Mouse (Mus musculus) midbrain, embryonic 14.5 days (tissue): ENCODE results near the gene Stam. TPM values are rescaled to one million over a fixed set of nuclear protein-coding genes. Genes with fewer than 3 reads are reported as not detected.
A peak's percentile ranks its signal among the peaks of the same experiment; 100 is the strongest.

Experiments
- ATAC-seq: fragments of 200-750 bp; cut with Nextera tagmentation; 2 replicates; pipeline ENCODE4 v1.8.0; 2017; ENCODE audit warnings: moderate number of reproducible peaks, moderate library complexity; ENCODE audit not compliant: low FRiP score, low TSS enrichment
- DNase-seq: peaks from one replicate; pipeline ENCODE4 v3.0.0-alpha.2; 2015
- H3K27ac ChIP-seq: fragments of 300-500 bp; sonication (generic); replicated peaks from 2 replicates; pipeline ENCODE4 v1.5.1; 2014; ENCODE audit warnings: mild to moderate bottlenecking, low read depth, low read length, moderate library complexity
- H3K27me3 ChIP-seq: fragments of 300-500 bp; sonication (generic); 2 replicates; pipeline ENCODE4 v1.6.1; 2014; ENCODE audit warnings: low read length, control low read depth, mixed read lengths; ENCODE audit not compliant: control insufficient read depth, insufficient read depth
- H3K36me3 ChIP-seq: fragments of 300-500 bp; sonication (generic); 2 replicates; pipeline ENCODE4 v1.6.1; 2014; ENCODE audit warnings: low read length, control low read depth; ENCODE audit not compliant: control insufficient read depth, insufficient read depth
- H3K4me1 ChIP-seq: fragments of 300-500 bp; sonication (generic); 2 replicates; pipeline ENCODE4 v1.6.1; 2014; ENCODE audit warnings: mild to moderate bottlenecking, antibody characterized with exemption, low read length, control low read depth; ENCODE audit not compliant: control insufficient read depth, insufficient read depth
- H3K4me2 ChIP-seq: fragments of 300-500 bp; sonication (generic); 2 replicates; pipeline ENCODE4 v1.6.1; 2014; ENCODE audit warnings: mild to moderate bottlenecking, low read length, moderate library complexity
- H3K4me3 ChIP-seq: fragments of 300-500 bp; sonication (generic); replicated peaks from 2 replicates; pipeline ENCODE4 v1.5.1; 2014; ENCODE audit warnings: low read depth, low read length
- H3K9ac ChIP-seq: fragments of 300-500 bp; sonication (generic); replicated peaks from 2 replicates; pipeline ENCODE4 v1.6.1; 2014; ENCODE audit warnings: mild to moderate bottlenecking, low read length, moderate library complexity
- H3K9me3 ChIP-seq: fragments of 300-500 bp; sonication (generic); 2 replicates; pipeline ENCODE4 v1.6.1; 2016; ENCODE audit warnings: low read length, control low read depth, mixed read lengths; ENCODE audit not compliant: control insufficient read depth
- WGBS: fragments of 180-500 bp; shearing (Covaris S2); extraction: QIAGEN DNeasy Blood & Tissue Kit; methylation state at CpG from one replicate; pipeline ENCODE4 v1.1.7; 2014; 5-methylcytosine and 5-hydroxymethylcytosine counted together
- polyA plus RNA-seq: library from polyadenylated mRNA; unstranded; fragments of >200 nt; fragmentation: Nextera tagmentation; extraction: Ambion mirVana; gene quantifications from 2 replicates; pipeline ENCODE4 v1.2.1, GENCODE M21; 2014

Gene Stam
- polyA plus RNA-seq, 1 experiment from 2014 or later = 141 TPM

- WGBS = 4% methylated on average over 6 of the region's 6 CpGs
- Histone ChIP-seq H3K4me1 (peaks cover 3% of the 10 kb centered on the region; the same call in 1 of the 2 replicates), H3K36me3 (no peaks in the 10 kb centered on the region), H3K27me3 (peaks cover 3% of the 10 kb centered on the region; the same call in 1 of the 2 replicates), H3K9ac (peak overlapping the region; percentile 80), H3K4me2 (peak overlapping the region; percentile 75), H3K9me3 (no peaks in the 10 kb centered on the region), H3K27ac (peak overlapping the region; percentile 95), H3K4me3 (peak overlapping the region; percentile 66)
- DNase-seq (no peak), ATAC-seq (0 out of 2 replicates have a peak, but pooled peaks have one; percentile 12)
These were observed 19.2 kb upstream of the Stam start for GRCm38 (mm10) chr2:14054716-14055115.

DNA sequence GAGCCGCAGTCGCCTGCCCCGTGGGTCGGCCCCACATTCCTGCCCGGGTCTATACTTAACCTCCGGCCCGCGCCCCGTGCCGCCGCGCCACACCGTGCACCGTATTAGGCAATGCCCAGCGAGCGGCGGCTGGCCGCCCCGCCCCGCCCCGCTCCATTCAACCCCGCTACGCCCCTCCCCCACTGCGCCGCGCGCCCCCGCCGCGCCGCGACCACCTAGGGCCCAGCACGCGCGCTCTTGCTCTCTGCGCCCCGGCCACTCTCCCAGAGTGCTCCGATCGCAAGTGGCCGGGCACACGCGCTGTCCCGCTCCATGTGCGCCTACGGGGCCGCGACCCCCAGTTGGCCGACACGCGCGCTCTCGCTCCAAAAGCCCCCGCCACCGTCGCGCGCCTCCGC is 18.7 kb upstream of the Stam start:
- Histone ChIP-seq H3K27me3 (peaks cover 3% of the 10 kb centered on the region; the same call in 1 of the 2 replicates), H3K9me3 (no peaks in the 10 kb centered on the region), H3K4me1 (peaks cover 3% of the 10 kb centered on the region; the same call in 1 of the 2 replicates), H3K27ac (peak overlapping the region; percentile 95), H3K9ac (peak overlapping the region; percentile 80), H3K36me3 (no peaks in the 10 kb centered on the region), H3K4me2 (peak overlapping the region; percentile 75), H3K4me3 (peak overlapping the region; percentile 66)
- WGBS = 1% methylated on average over 58 of the region's 58 CpGs
- no peak for DNase-seq
- ATAC-seq = peak; percentile 91

GRCm38 (mm10) chr2:14055566-14056331 is 18.1 kb upstream of the Stam start, which contains the start of gene Hacd1:
Gene Hacd1, minus strand, starts transcription at chr2:14056135.
- under 1% methylated on average over 90 of the region's 101 CpGs for WGBS
- no peaks in the 10 kb centered on the region for H3K36me3 ChIP-seq
- H3K27ac ChIP-seq = peak within 1 kb of the TSS; percentile 95
- H3K9ac ChIP-seq = peak within 1 kb of the TSS; percentile 80
- H3K27me3 ChIP-seq = peaks cover 3% of the 10 kb centered on the region; the same call in 1 of the 2 replicates
- ATAC-seq (peak; percentile 89), DNase-seq (peak; percentile 97)
- peak within 1 kb of the TSS; percentile 66 for H3K4me3 ChIP-seq
- H3K4me2 ChIP-seq = peak within 1 kb of the TSS; percentile 75
- no peaks in the 10 kb centered on the region for H3K9me3 ChIP-seq
- H3K4me1 ChIP-seq = peaks cover 3% of the 10 kb centered on the region; the same call in 1 of the 2 replicates

DNA sequence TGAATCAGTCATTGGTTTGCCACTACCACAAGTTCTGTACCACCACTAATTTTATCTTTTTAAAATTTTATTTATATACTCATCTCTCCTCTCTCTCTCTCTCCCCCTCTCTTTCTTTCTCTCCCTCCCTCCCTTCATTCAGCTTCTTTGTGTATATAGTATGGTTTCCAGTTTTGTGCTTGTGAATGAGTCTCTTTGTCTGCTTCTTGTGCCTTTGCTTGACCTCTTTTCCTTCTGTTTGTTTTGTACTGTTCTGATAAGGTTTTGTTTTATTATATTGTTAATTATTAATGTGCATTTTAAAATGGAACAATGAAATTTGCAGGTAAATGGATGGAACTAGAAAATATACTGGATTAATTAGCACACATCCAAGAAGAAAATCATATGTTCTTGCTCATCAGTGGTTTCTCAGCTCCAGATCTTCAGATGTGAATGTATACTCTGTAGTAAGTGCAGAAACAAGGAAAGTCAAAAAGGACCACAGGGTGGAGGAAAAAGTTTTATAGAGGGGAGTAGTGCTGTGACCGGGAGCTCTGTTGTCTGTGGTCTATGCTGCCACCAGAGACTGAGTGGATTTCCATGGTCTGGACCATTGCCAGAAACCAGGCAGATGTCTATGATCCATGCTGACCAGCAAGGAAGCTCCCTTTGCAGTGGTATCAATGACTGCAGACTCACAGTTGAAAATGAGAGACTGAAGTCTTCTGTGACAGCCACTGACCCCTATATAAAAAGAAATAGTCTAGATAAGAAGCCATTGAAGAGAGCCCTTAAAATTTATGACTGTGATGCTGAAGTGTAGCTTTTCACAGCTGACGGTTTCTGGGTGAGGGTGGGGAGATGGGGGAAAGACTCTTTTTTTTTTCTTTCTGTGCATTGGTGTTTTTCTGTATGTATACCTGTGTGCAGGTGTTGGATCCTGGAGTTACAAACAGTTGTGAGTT is 7.9 kb upstream of the Stam start:
- 89% methylated on average over 2 of the region's 2 CpGs for WGBS
- no peaks in the 10 kb centered on the region for H3K27me3 ChIP-seq
- no peak overlapping the region for H3K4me2 ChIP-seq
- H3K9me3 ChIP-seq = no peaks in the 10 kb centered on the region
- H3K9ac ChIP-seq = no peak overlapping the region
- ATAC-seq (no peak), DNase-seq (no peak)
- no peaks in the 10 kb centered on the region for H3K36me3 ChIP-seq
- no peak overlapping the region for H3K27ac ChIP-seq
- H3K4me1 ChIP-seq = no peaks in the 10 kb centered on the region
- H3K4me3 ChIP-seq = no peak overlapping the region

DNA sequence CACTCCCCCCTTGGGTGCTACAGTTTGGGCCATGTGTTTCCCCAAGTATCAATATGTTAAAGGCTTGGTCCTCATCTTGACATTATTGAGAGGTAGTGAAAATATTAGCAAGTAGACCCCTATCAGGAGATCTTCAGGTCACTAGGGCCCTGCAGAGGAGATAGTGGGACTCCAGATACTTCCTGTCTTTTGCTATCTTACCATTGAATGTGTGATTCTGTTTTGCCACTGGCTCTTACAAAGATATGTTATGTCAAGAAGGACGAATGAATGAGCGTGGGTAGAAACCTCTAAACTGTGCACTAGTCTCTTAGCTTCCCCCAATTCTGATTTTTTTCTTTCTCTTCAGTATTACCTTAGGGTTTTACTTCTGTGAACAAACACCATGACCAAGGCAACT is 4.9 kb upstream of the Stam start:
- WGBS = 93% methylated on average over 2 of the region's 2 CpGs
- no peaks in the 10 kb centered on the region for H3K36me3 ChIP-seq
- no peak overlapping the region for H3K9ac ChIP-seq
- ATAC-seq = no peak
- no peaks in the 10 kb centered on the region for H3K9me3 ChIP-seq
- DNase-seq = no peak
- H3K4me2 ChIP-seq = no peak overlapping the region
- no peaks in the 10 kb centered on the region for H3K27me3 ChIP-seq
- H3K4me1 ChIP-seq = 0 out of 2 replicates have a peak, but pooled peaks cover 3% of the 10 kb centered on the region
- H3K27ac ChIP-seq = no peak overlapping the region
- no peak overlapping the region for H3K4me3 ChIP-seq

DNA sequence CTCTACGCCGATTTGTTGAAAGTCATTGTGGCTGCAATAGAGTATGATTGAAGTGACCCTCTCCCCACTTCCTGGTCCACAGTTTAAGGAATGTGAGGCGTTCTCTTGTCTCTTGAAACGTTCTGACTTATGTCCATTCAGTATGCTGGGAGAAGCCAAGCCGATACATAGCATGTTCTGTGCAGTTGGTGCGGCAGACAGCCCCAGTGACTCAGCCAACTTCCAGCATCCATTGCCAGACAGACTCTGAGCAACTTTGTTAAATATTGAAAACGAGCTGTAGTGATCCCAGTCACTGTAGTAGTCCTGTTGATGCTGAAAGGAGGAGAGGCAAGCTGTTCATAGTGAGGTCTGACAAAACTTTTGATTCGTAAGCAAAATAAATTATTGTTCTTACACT is 3.4 kb upstream of the Stam start:
- DNase-seq (no peak), ATAC-seq (no peak)
- Histone ChIP-seq H3K4me2 (no peak overlapping the region), H3K4me3 (no peak overlapping the region), H3K9ac (no peak overlapping the region), H3K4me1 (peaks cover 9% of the 10 kb centered on the region), H3K27me3 (no peaks in the 10 kb centered on the region), H3K9me3 (no peaks in the 10 kb centered on the region), H3K36me3 (no peaks in the 10 kb centered on the region), H3K27ac (no peak overlapping the region)
- WGBS = 85% methylated on average over 8 of the region's 8 CpGs

- Histone ChIP-seq H3K4me2 (peak overlapping the region; percentile 62), H3K27me3 (no peaks in the 10 kb centered on the region), H3K4me3 (peak overlapping the region; percentile 69), H3K9ac (peak overlapping the region; percentile 96), H3K36me3 (no peaks in the 10 kb centered on the region), H3K27ac (peak overlapping the region; percentile 98), H3K9me3 (no peaks in the 10 kb centered on the region), H3K4me1 (peaks cover 19% of the 10 kb centered on the region)
- WGBS = 20% methylated on average over 8 of the region's 8 CpGs
- DNase-seq (no peak), ATAC-seq (no peak)
These were observed 913 bp upstream of the Stam start for GRCm38 (mm10) chr2:14073008-14073361.

- Histone ChIP-seq H3K27ac (peak overlapping the region; percentile 98), H3K36me3 (no peaks in the 10 kb centered on the region), H3K4me2 (peak overlapping the region; percentile 62), H3K4me1 (peaks cover 19% of the 10 kb centered on the region), H3K9me3 (no peaks in the 10 kb centered on the region), H3K27me3 (no peaks in the 10 kb centered on the region), H3K9ac (peak overlapping the region; percentile 96), H3K4me3 (peak overlapping the region; percentile 69)
- no peak for DNase-seq
- WGBS = under 1% methylated on average over 38 of the region's 38 CpGs
- peak; percentile 49; the same call in 1 of the 2 replicates for ATAC-seq
These were observed 463 bp downstream of the Stam start for GRCm38 (mm10) chr2:14074221-14074901.
